ENCODE assay signal across 12 mouse cellular contexts in the genomic region with DNA sequence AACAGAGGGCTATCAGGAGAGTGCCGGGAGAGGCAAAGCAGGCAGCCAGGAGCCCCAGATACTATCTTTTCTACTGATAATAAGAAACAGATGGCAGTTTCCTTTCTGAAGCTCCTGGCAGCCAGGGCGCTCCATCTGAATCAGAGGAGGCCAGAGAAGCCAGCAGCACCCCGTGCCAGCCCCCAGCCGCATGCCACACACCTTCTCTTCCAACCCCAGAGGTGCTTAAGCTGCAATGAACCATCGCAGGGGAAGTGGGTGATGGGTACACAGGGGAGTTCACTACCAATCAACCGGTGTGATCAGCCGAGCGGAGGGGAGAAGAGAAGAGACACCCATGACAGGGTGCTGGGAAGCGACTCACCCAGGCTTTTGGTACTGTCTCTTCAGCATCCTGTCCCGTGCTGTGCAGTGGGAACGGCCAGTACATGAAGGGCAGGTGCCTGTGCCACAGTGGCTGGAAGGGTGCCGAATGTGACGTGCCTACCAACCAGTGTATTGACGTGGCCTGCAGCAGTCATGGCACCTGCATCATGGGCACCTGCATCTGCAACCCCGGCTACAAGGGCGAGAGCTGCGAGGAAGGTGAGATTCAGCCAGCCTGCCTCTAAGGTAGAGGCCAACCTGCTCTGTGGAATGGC.
DNase-seq lines count a peak whose midpoint lies in the region; ATAC-seq lines count a peak whose summit lies in the region.
"Had no signal": no experiment of that assay in that cellular context is flagged by ENCODE, and none has a peak within 500 bp of the region (broad histone marks: within the 10 kb centered on the region; RNA-seq: fewer than 3 reads in every experiment).

No protein-coding gene starts in this region.

- H3K9me3 ChIP-seq in megakaryocyte, embryonic 14.5 days, result peaks cover 18% of the 10 kb centered on the region
- H3K9me3 ChIP-seq in limb, embryonic 12.5 days, result peaks cover 7% of the 10 kb centered on the region; the same call in 1 of the 2 replicates

- peak overlapping the region; percentile 90 for H3K27ac ChIP-seq in limb, embryonic 12.5 days

- H3K4me1 ChIP-seq in megakaryocyte, embryonic 14.5 days, result peaks cover 11% of the 10 kb centered on the region; the same call in 1 of the 2 replicates
- H3K4me1 ChIP-seq in limb, embryonic 12.5 days (replicated peaks), result peaks cover 44% of the 10 kb centered on the region

- ATAC-seq in frontal cortex, adult (ENCODE audit: low TSS enrichment), result peak; percentile 58
- ATAC-seq in megakaryocyte, adult 5-6 weeks (ENCODE audit: poor library complexity, severe bottlenecking), result no peak
- ATAC-seq in limb, embryonic 12.5 days (ENCODE audit: insufficient number of reproducible peaks, insufficient read depth, low FRiP score, low TSS enrichment, low read depth), result no peak
- no peak for ATAC-seq in erythroblast, adult 5-6 weeks (replicated peaks; ENCODE audit: low FRiP score, poor library complexity, severe bottlenecking)

- 55% methylated on average over 17 of the region's 17 CpGs for WGBS in limb, embryonic 12.5 days

- H3K9ac ChIP-seq in limb, embryonic 12.5 days (replicated peaks), result no peak overlapping the region

- peak overlapping the region; percentile 69 for H3K4me3 ChIP-seq in megakaryocyte, embryonic 14.5 days (replicated peaks)
- H3K4me3 ChIP-seq in limb, embryonic 12.5 days (replicated peaks), result no peak overlapping the region
- H3K4me3 ChIP-seq: myocyte had no signal

- H3K36me3 ChIP-seq in megakaryocyte, embryonic 14.5 days (replicated peaks; ENCODE audit: low read length), result no peaks in the 10 kb centered on the region
- peaks cover 44% of the 10 kb centered on the region for H3K36me3 ChIP-seq in limb, embryonic 12.5 days

- no peak for DNase-seq in frontal cortex, postnatal 25 days (ENCODE audit: low spot score in 2 of 2)
- peak; percentile 32 to 45 for DNase-seq in cerebellum, postnatal 36 days
- DNase-seq in thymus, postnatal 4 days, result no peak
- DNase-seq: heart, adult 18-20 months; kidney, postnatal 14 days; lung, adult 18-20 months had no signal

- peaks cover 8% of the 10 kb centered on the region for H3K27me3 ChIP-seq in megakaryocyte, embryonic 14.5 days (replicated peaks)
- H3K27me3 ChIP-seq in limb, embryonic 12.5 days, result peaks cover 9% of the 10 kb centered on the region

- H3K4me2 ChIP-seq in limb, embryonic 12.5 days, result peak overlapping the region; percentile 43; the same call in 1 of the 2 replicates

Comparison
In these comparisons a context has a peak if more than half of its experiments do, and no peak if none do; other contexts are left out.
1. DNase-seq: peak in cerebellum, postnatal 36 days (2 of 2); none in frontal cortex, postnatal 25 days (0 of 2) and thymus, postnatal 4 days (single experiment).